Mouse (Mus musculus) kidney, postnatal 14 days (tissue): ENCODE measurements around the gene Arpc2.

Experiments
- DNase-seq: peaks from one replicate; pipeline ENCODE4 v3.0.0; 2022; ENCODE audit warnings: mixed read lengths

Gene Arpc2

GRCm38 (mm10) chr1:74235938-74236589 lies at the start of gene Arpc2:
Gene Arpc2, plus strand, starts transcription at chr1:74236084.
- peak; percentile 99 for DNase-seq

- DNase-seq, result no peak
Observed at GRCm38 (mm10) chr1:74190471-74190870, 45.4 kb upstream of the Arpc2 start.

- DNase-seq, result no peak
Observed at GRCm38 (mm10) chr1:74192711-74193110, 43.2 kb upstream of the Arpc2 start.

- no peak for DNase-seq
Observed at GRCm38 (mm10) chr1:74194445-74194844, 41.4 kb upstream of the Arpc2 start, which contains the start of gene Cxcr1. Gene Cxcr1, minus strand, starts transcription at chr1:74194631.

GRCm38 (mm10) chr1:74195961-74196360 lies 39.9 kb upstream of the Arpc2 start:
- peak; percentile 33 for DNase-seq

- peak; percentile 70 for DNase-seq
Observed at GRCm38 (mm10) chr1:74196621-74197419, 39.1 kb upstream of the Arpc2 start.

GRCm38 (mm10) chr1:74197726-74198470 lies 38.0 kb upstream of the Arpc2 start:
- DNase-seq, result no peak

- no peak for DNase-seq
Observed at GRCm38 (mm10) chr1:74199046-74199445, 36.8 kb upstream of the Arpc2 start.

- no peak for DNase-seq
Observed at GRCm38 (mm10) chr1:74201048-74201844, 34.6 kb upstream of the Arpc2 start.

- no peak for DNase-seq
Observed at GRCm38 (mm10) chr1:74203457-74203856, 32.4 kb upstream of the Arpc2 start.

GRCm38 (mm10) chr1:74205881-74206280 lies 30.0 kb upstream of the Arpc2 start:
- peak; percentile 40 for DNase-seq

GRCm38 (mm10) chr1:74206642-74207041 lies 29.2 kb upstream of the Arpc2 start:
- DNase-seq, result no peak

- DNase-seq, result no peak
Observed at GRCm38 (mm10) chr1:74207906-74208305, 28.0 kb upstream of the Arpc2 start.

GRCm38 (mm10) chr1:74208941-74209340 lies 26.9 kb upstream of the Arpc2 start:
- peak; percentile 17 for DNase-seq

GRCm38 (mm10) chr1:74219922-74220321 lies 16.0 kb upstream of the Arpc2 start:
- DNase-seq, result no peak

- DNase-seq, result peak; percentile 36
Observed at GRCm38 (mm10) chr1:74227317-74227716, 8.6 kb upstream of the Arpc2 start.

- DNase-seq, result no peak
Observed at GRCm38 (mm10) chr1:74229942-74230341, 5.9 kb upstream of the Arpc2 start.

- DNase-seq, result no peak
Observed at GRCm38 (mm10) chr1:74230992-74231391, 4.9 kb upstream of the Arpc2 start.

- DNase-seq, result peak; percentile 60
Observed at GRCm38 (mm10) chr1:74236590-74237317, 870 bp downstream of the Arpc2 start.

- DNase-seq, result no peak
Observed at GRCm38 (mm10) chr1:74237671-74238070, 1.8 kb downstream of the Arpc2 start.

- DNase-seq, result no peak
Observed at GRCm38 (mm10) chr1:74238136-74238535, 2.3 kb downstream of the Arpc2 start.

GRCm38 (mm10) chr1:74239162-74239561 lies 3.3 kb downstream of the Arpc2 start:
- no peak for DNase-seq
